Mouse (Mus musculus): ENCODE data around the gene AI481877. TPM values are rescaled to one million over a fixed set of nuclear protein-coding genes. Genes with fewer than 3 reads are reported as not detected.
A peak's percentile ranks its signal among the peaks of the same experiment; 100 is the strongest.
"Not testable (repeated sequence)": the region's sequence is repeated elsewhere in the genome, so short reads cannot be mapped to it uniquely, and the experiment has no call there.

Gene AI481877
- not detected in 2 replicates for polyA plus RNA-seq (2012; rRNA removed)

DNA sequence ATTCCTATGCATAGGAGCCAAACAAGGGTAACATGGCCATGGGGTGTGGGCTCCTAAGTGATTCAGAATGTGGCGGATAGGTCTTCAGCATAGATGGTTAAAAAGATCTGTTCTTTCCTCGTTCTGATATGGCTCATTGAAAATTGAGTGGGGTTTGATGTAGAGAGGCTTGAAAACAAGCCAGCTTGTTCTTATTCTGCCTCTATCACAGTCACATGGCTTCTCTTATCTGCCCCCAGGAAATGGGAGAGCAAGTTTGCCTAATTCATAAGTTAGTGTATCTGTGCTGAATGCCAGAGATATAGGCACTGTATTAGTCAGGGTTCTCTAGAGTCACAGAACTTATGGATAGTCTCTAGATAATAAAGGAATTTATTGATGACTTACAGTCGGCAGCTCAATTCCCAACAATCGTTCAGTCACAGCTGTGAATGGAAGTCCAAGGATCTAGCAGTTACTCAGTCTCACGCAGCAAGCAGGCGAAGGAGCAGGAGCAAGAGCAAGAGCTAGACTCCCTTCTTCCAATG is at the start of gene AI481877:
Gene AI481877, minus strand, starts transcription at position 477 of the 527 bp plus-strand sequence.
- H3K4me1 ChIP-seq (ENCODE audit: control insufficient read depth, insufficient read depth, low read length); H3K4me3 ChIP-seq (ENCODE audit: insufficient read depth, low read length); H3K27ac ChIP-seq (ENCODE audit: insufficient read depth, low read length): not testable (repeated sequence)

DNA sequence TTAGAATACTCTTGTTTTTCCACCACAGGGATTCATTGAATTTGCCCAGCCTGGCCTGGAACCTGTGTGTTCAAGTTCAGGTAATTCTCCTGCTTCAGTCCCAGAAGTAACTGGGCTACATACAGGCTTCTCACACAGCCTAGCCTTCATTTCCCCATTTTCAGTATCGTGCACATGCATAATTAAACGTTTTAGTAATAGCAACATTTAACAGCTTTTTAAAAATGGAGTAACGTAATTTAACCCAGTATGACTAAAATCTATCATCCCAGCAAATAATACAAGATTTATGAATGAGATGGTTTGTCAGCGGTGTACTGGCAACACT is 49.7 kb upstream of the AI481877 start:
- Histone ChIP-seq H3K4me1 (ENCODE audit: control insufficient read depth, insufficient read depth, low read length) (no peaks in the 10 kb centered on the region), H3K4me3 (ENCODE audit: insufficient read depth, low read length) (peak overlapping the region; percentile 77), H3K27ac (ENCODE audit: insufficient read depth, low read length) (no peak overlapping the region)
- TF ChIP-seq CTCF (IDR thresholded peaks at IDR 0.05; ENCODE audit: extremely low read depth, insufficient read depth, low read length) (no peak), POLR2A (IDR thresholded peaks at IDR 0.05; ENCODE audit: extremely low read depth, insufficient read depth, low read length) (no peak)

DNA sequence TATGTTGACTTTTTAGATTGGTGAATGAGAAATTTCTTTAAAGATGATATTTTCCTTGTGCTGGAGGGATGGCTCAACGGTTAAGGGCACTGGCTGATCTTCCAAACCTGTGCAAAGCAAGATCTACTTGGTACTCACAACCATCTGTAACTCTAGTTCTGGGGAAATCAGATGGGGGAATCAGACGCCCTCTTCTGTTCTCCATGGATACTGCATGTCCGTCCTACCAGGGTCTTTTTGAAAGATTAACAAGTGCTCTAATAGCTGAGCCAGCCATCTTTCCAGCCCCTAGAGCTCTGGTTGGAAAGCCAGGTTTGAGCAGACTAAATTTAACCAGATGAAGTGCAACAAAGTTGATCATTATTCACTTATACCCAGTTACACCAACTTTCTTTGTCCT is 48.5 kb upstream of the AI481877 start:
- no peaks in the 10 kb centered on the region for H3K4me1 ChIP-seq (ENCODE audit: control insufficient read depth, insufficient read depth, low read length)
- TF ChIP-seq POLR2A (IDR thresholded peaks at IDR 0.05; ENCODE audit: extremely low read depth, insufficient read depth, low read length), result no peak
- TF ChIP-seq CTCF (IDR thresholded peaks at IDR 0.05; ENCODE audit: extremely low read depth, insufficient read depth, low read length), result peak; percentile 31; the same call in 1 of the 2 replicates
- H3K27ac ChIP-seq (ENCODE audit: insufficient read depth, low read length), result no peak overlapping the region
- H3K4me3 ChIP-seq (ENCODE audit: insufficient read depth, low read length), result no peak overlapping the region

GRCm38 (mm10) chr4:59185671-59186070 is 46.9 kb upstream of the AI481877 start:
- H3K4me3 ChIP-seq (ENCODE audit: insufficient read depth, low read length), result no peak overlapping the region
- TF ChIP-seq CTCF (IDR thresholded peaks at IDR 0.05; ENCODE audit: extremely low read depth, insufficient read depth, low read length) (no peak), POLR2A (IDR thresholded peaks at IDR 0.05; ENCODE audit: extremely low read depth, insufficient read depth, low read length) (no peak)
- no peaks in the 10 kb centered on the region for H3K4me1 ChIP-seq (ENCODE audit: control insufficient read depth, insufficient read depth, low read length)
- no peak overlapping the region for H3K27ac ChIP-seq (ENCODE audit: insufficient read depth, low read length)

GRCm38 (mm10) chr4:59181320-59182271 is 42.8 kb upstream of the AI481877 start:
- H3K4me3 ChIP-seq (ENCODE audit: insufficient read depth, low read length), result no peak overlapping the region
- TF ChIP-seq CTCF (IDR thresholded peaks at IDR 0.05; ENCODE audit: extremely low read depth, insufficient read depth, low read length) (no peak), POLR2A (IDR thresholded peaks at IDR 0.05; ENCODE audit: extremely low read depth, insufficient read depth, low read length) (no peak)
- no peak overlapping the region for H3K27ac ChIP-seq (ENCODE audit: insufficient read depth, low read length)
- H3K4me1 ChIP-seq (ENCODE audit: control insufficient read depth, insufficient read depth, low read length), result no peaks in the 10 kb centered on the region

DNA sequence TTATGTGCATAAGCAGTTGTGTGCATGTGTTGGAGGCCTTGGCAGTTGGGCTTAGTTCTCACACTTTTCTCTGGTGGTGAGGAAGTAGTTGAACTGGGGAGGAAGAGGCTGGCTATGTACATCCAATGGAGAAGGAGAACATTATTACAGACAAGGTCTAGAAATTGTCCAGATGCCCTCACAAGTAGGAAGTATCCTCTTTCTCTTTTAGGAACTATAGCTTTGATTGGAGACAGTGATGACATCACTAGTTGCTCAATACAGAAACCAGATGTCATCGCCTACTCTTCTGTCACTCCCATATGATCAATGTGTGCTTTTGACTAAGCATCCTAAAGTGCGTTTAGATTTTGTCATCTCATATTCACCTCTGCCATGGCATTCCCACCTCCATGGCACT is 38.8 kb upstream of the AI481877 start:
- Histone ChIP-seq H3K27ac (ENCODE audit: insufficient read depth, low read length) (no peak overlapping the region), H3K4me1 (ENCODE audit: control insufficient read depth, insufficient read depth, low read length) (no peaks in the 10 kb centered on the region), H3K4me3 (ENCODE audit: insufficient read depth, low read length) (no peak overlapping the region)
- TF ChIP-seq POLR2A (IDR thresholded peaks at IDR 0.05; ENCODE audit: extremely low read depth, insufficient read depth, low read length) (no peak), CTCF (IDR thresholded peaks at IDR 0.05; ENCODE audit: extremely low read depth, insufficient read depth, low read length) (no peak)

- no peak for TF ChIP-seq CTCF (IDR thresholded peaks at IDR 0.05; ENCODE audit: extremely low read depth, insufficient read depth, low read length)
- TF ChIP-seq POLR2A (IDR thresholded peaks at IDR 0.05; ENCODE audit: extremely low read depth, insufficient read depth, low read length), result no peak
- Histone ChIP-seq H3K4me1 (ENCODE audit: control insufficient read depth, insufficient read depth, low read length) (no peaks in the 10 kb centered on the region), H3K4me3 (ENCODE audit: insufficient read depth, low read length) (no peak overlapping the region), H3K27ac (ENCODE audit: insufficient read depth, low read length) (no peak overlapping the region)
Observed at GRCm38 (mm10) chr4:59175929-59176328, 37.1 kb upstream of the AI481877 start.

DNA sequence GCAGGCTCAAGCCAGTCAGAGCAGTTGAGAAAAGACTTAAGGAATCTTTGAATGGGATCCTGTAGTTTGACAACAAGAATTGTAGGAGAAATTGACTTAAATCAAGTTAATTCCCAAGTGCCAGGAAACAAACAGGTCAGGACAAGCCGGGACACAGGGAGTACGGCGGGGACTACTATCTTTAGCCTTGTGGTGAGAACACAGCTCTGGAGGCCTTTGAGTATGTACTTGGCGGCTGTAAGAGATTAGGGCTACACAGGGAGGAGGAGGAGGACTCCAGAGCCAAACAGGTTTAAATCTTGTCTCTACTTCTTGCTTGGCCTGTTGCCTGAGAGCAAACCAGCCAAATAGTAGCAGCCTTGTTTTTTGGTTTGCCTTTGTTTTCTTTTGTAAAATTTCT is 36.2 kb upstream of the AI481877 start:
- Histone ChIP-seq H3K4me3 (ENCODE audit: insufficient read depth, low read length) (no peak overlapping the region), H3K27ac (ENCODE audit: insufficient read depth, low read length) (no peak overlapping the region), H3K4me1 (ENCODE audit: control insufficient read depth, insufficient read depth, low read length) (no peaks in the 10 kb centered on the region)
- TF ChIP-seq CTCF (IDR thresholded peaks at IDR 0.05; ENCODE audit: extremely low read depth, insufficient read depth, low read length) (no peak), POLR2A (IDR thresholded peaks at IDR 0.05; ENCODE audit: extremely low read depth, insufficient read depth, low read length) (no peak)

- no peak overlapping the region for H3K27ac ChIP-seq (ENCODE audit: insufficient read depth, low read length)
- H3K4me1 ChIP-seq (ENCODE audit: control insufficient read depth, insufficient read depth, low read length), result no peaks in the 10 kb centered on the region
- H3K4me3 ChIP-seq (ENCODE audit: insufficient read depth, low read length), result no peak overlapping the region
- TF ChIP-seq CTCF (IDR thresholded peaks at IDR 0.05; ENCODE audit: extremely low read depth, insufficient read depth, low read length) (no peak), POLR2A (IDR thresholded peaks at IDR 0.05; ENCODE audit: extremely low read depth, insufficient read depth, low read length) (no peak)
Observed at GRCm38 (mm10) chr4:59173181-59173922, 34.6 kb upstream of the AI481877 start.
